Mouse (Mus musculus) bone marrow macrophage, adult 2 months (primary cell): Measurements from ENCODE around the gene Ppfibp1. TPM values are rescaled to one million over a fixed set of nuclear protein-coding genes. Genes with fewer than 3 reads are reported as not detected.

Source experiments
- H3K27ac ChIP-seq: 2 replicates; pipeline ENCODE4 v1.5.1; 2012; ENCODE audit warnings: low read depth, low read length; ENCODE audit not compliant: insufficient read depth
- H3K4me1 ChIP-seq: 2 replicates; pipeline ENCODE4 v1.6.1; 2012; ENCODE audit warnings: low read length; ENCODE audit not compliant: control insufficient read depth, insufficient read depth
- H3K4me3 ChIP-seq: 2 replicates; pipeline ENCODE4 v1.5.1; 2012; ENCODE audit warnings: mild to moderate bottlenecking, low read length, moderate library complexity; ENCODE audit not compliant: insufficient read depth
- CTCF ChIP-seq: IDR thresholded peaks from 2 replicates; pipeline ENCODE4 v1.5.1; 2012; ENCODE audit warnings: low read depth, mild to moderate bottlenecking, low read length, moderate library complexity
- POLR2A ChIP-seq: IDR thresholded peaks from 2 replicates; pipeline ENCODE4 v1.6.1; 2012; ENCODE audit warnings: mild to moderate bottlenecking, low read depth, low read length, borderline replicate concordance
- polyA plus RNA-seq: library from polyadenylated mRNA; stranded (reverse); fragments of >200 nt; gene quantifications from 2 replicates; pipeline ENCODE4 v1.2.4, GENCODE M21; 2012; ENCODE audit not compliant: missing spikeins, insufficient read depth, insufficient read length

Gene Ppfibp1
- polyA plus RNA-seq, 1 experiment, result 31.2 TPM

GRCm38 (mm10) chr6:146901929-146902328, 13.6 kb downstream of the Ppfibp1 start:
- no peak for TF ChIP-seq POLR2A
- TF ChIP-seq CTCF, result no peak
- H3K4me1 ChIP-seq, result peaks cover 32% of the 10 kb centered on the region
- no peak overlapping the region for H3K27ac ChIP-seq
- H3K4me3 ChIP-seq, result no peak overlapping the region

GRCm38 (mm10) chr6:146903632-146904031, 15.3 kb downstream of the Ppfibp1 start:
- H3K4me1 ChIP-seq, result peaks cover 40% of the 10 kb centered on the region
- TF ChIP-seq CTCF (no peak), POLR2A (no peak)
- H3K4me3 ChIP-seq, result no peak overlapping the region
- no peak overlapping the region for H3K27ac ChIP-seq

- Histone ChIP-seq H3K4me1 (peaks cover 38% of the 10 kb centered on the region), H3K27ac (no peak overlapping the region), H3K4me3 (no peak overlapping the region)
- no peak for TF ChIP-seq POLR2A
- TF ChIP-seq CTCF, result no peak
These were observed 16.4 kb downstream of the Ppfibp1 start for GRCm38 (mm10) chr6:146904707-146905106.

GRCm38 (mm10) chr6:146906000-146906786, 17.9 kb downstream of the Ppfibp1 start:
- TF ChIP-seq CTCF (no peak), POLR2A (no peak)
- no peak overlapping the region for H3K27ac ChIP-seq
- H3K4me3 ChIP-seq, result no peak overlapping the region
- H3K4me1 ChIP-seq, result peaks cover 45% of the 10 kb centered on the region

GRCm38 (mm10) chr6:146907061-146907794, 18.9 kb downstream of the Ppfibp1 start:
- Histone ChIP-seq H3K4me3 (no peak overlapping the region), H3K4me1 (peaks cover 54% of the 10 kb centered on the region), H3K27ac (0 out of 2 replicates have a peak overlapping the region, but pooled peaks have one; percentile 24)
- TF ChIP-seq POLR2A, result no peak
- TF ChIP-seq CTCF, result no peak

GRCm38 (mm10) chr6:146907795-146908190, 19.5 kb downstream of the Ppfibp1 start:
- no peak overlapping the region for H3K27ac ChIP-seq

GRCm38 (mm10) chr6:146908801-146909200, 20.5 kb downstream of the Ppfibp1 start:
- TF ChIP-seq POLR2A, result no peak
- TF ChIP-seq CTCF, result no peak
- Histone ChIP-seq H3K4me3 (no peak overlapping the region), H3K27ac (peak overlapping the region; percentile 51), H3K4me1 (peaks cover 65% of the 10 kb centered on the region)

More at GRCm38 (mm10) chr6:146907795-146908190, 19.5 kb downstream of the Ppfibp1 start:
- Histone ChIP-seq H3K4me3 (no peak overlapping the region), H3K4me1 (peaks cover 59% of the 10 kb centered on the region)
- TF ChIP-seq CTCF, result no peak
- no peak for TF ChIP-seq POLR2A

- TF ChIP-seq CTCF (no peak), POLR2A (no peak)
- no peak overlapping the region for H3K4me3 ChIP-seq
- H3K27ac ChIP-seq, result no peak overlapping the region
- H3K4me1 ChIP-seq, result peaks cover 65% of the 10 kb centered on the region
These were observed 21.6 kb downstream of the Ppfibp1 start for GRCm38 (mm10) chr6:146909725-146910489.

- no peak for TF ChIP-seq CTCF
- TF ChIP-seq POLR2A, result no peak
- no peak overlapping the region for H3K27ac ChIP-seq
- H3K4me1 ChIP-seq, result peaks cover 67% of the 10 kb centered on the region
- H3K4me3 ChIP-seq, result no peak overlapping the region
These were observed 22.5 kb downstream of the Ppfibp1 start for GRCm38 (mm10) chr6:146910801-146911200.
